Mouse (Mus musculus): ENCODE data around the gene Isg15. TPM values are rescaled to one million over a fixed set of nuclear protein-coding genes. Genes with fewer than 3 reads are reported as not detected.

The Isg15 gene
- polyA plus RNA-seq, 1 experiment from 2014 or later, result 2.1 TPM

GRCm38 (mm10) chr4:156197829-156198205 lies 2.8 kb downstream of the Isg15 start:
- peak; percentile 81 for ATAC-seq (ENCODE audit: insufficient number of reproducible peaks, insufficient read depth, low FRiP score, low TSS enrichment, low read depth)
- Histone ChIP-seq H3K4me1 (peaks cover 47% of the 10 kb centered on the region), H3K4me3 (peak overlapping the region; percentile 92), H3K4me2 (peak overlapping the region; percentile 80), H3K36me3 (peaks cover 20% of the 10 kb centered on the region), H3K9ac (peak overlapping the region; percentile 76), H3K27ac (peak overlapping the region; percentile 92), H3K27me3 (peaks cover 9% of the 10 kb centered on the region), H3K9me3 (no peaks in the 10 kb centered on the region)
- WGBS, result under 1% methylated on average over 26 of the region's 26 CpGs

- Histone ChIP-seq H3K9ac (peak within 1 kb of the TSS; percentile 90), H3K27me3 (peaks cover 3% of the 10 kb centered on the region), H3K36me3 (peaks cover 26% of the 10 kb centered on the region), H3K27ac (peak within 1 kb of the TSS; percentile 92), H3K4me2 (peak within 1 kb of the TSS; percentile 96), H3K9me3 (no peaks in the 10 kb centered on the region), H3K4me1 (peaks cover 47% of the 10 kb centered on the region), H3K4me3 (peak within 1 kb of the TSS; percentile 92)
- peak; percentile 79 for ATAC-seq (ENCODE audit: insufficient number of reproducible peaks, insufficient read depth, low FRiP score, low TSS enrichment, low read depth)
- 0% methylated on average over 28 of the region's 88 CpGs for WGBS
Measured at GRCm38 (mm10) chr4:156197131-156197828, 3.3 kb downstream of the Isg15 start, which contains the start of gene Agrn. TSS of gene Agrn (minus strand) at chr4:156197488.

- WGBS, result 4% methylated on average over 35 of the region's 35 CpGs
- H3K4me1 ChIP-seq, result peaks cover 57% of the 10 kb centered on the region
Measured at GRCm38 (mm10) chr4:156195927-156196870, 4.4 kb downstream of the Isg15 start.

GRCm38 (mm10) chr4:156194346-156194745 lies 6.3 kb downstream of the Isg15 start:
- no peak overlapping the region for H3K9ac ChIP-seq
- H3K27ac ChIP-seq, result no peak overlapping the region
- ATAC-seq (ENCODE audit: insufficient number of reproducible peaks, insufficient read depth, low FRiP score, low TSS enrichment, low read depth), result no peak
- H3K36me3 ChIP-seq, result peaks cover 50% of the 10 kb centered on the region
- WGBS, result 35% methylated on average over 6 of the region's 6 CpGs
- H3K27me3 ChIP-seq, result no peaks in the 10 kb centered on the region
- peak overlapping the region; percentile 96 for H3K4me2 ChIP-seq
- peaks cover 71% of the 10 kb centered on the region for H3K4me1 ChIP-seq
- no peak overlapping the region for H3K4me3 ChIP-seq
- no peaks in the 10 kb centered on the region for H3K9me3 ChIP-seq

More at GRCm38 (mm10) chr4:156195927-156196870, 4.4 kb downstream of the Isg15 start:
- H3K4me2 ChIP-seq, result peak overlapping the region; percentile 96
- peak overlapping the region; percentile 80 for H3K27ac ChIP-seq
- H3K27me3 ChIP-seq, result no peaks in the 10 kb centered on the region
- H3K9me3 ChIP-seq, result no peaks in the 10 kb centered on the region
- H3K4me3 ChIP-seq, result peak overlapping the region; percentile 92
- peaks cover 35% of the 10 kb centered on the region for H3K36me3 ChIP-seq
- ATAC-seq (ENCODE audit: insufficient number of reproducible peaks, insufficient read depth, low FRiP score, low TSS enrichment, low read depth), result no peak
- peak overlapping the region; percentile 90 for H3K9ac ChIP-seq

- H3K4me2 ChIP-seq, result peak overlapping the region; percentile 96
- no peak overlapping the region for H3K4me3 ChIP-seq
- WGBS, result 58% methylated on average over 5 of the region's 5 CpGs
- H3K27ac ChIP-seq, result peak overlapping the region; percentile 75; the same call in 1 of the 2 replicates
- no peak overlapping the region for H3K9ac ChIP-seq
- no peaks in the 10 kb centered on the region for H3K27me3 ChIP-seq
- no peaks in the 10 kb centered on the region for H3K9me3 ChIP-seq
- H3K36me3 ChIP-seq, result peaks cover 51% of the 10 kb centered on the region
- peaks cover 76% of the 10 kb centered on the region for H3K4me1 ChIP-seq
- ATAC-seq (ENCODE audit: insufficient number of reproducible peaks, insufficient read depth, low FRiP score, low TSS enrichment, low read depth), result no peak
Measured at GRCm38 (mm10) chr4:156193906-156194305, 6.7 kb downstream of the Isg15 start.

- peak overlapping the region; percentile 75 for H3K27ac ChIP-seq
- H3K4me2 ChIP-seq, result peak overlapping the region; percentile 96
- H3K27me3 ChIP-seq, result no peaks in the 10 kb centered on the region
- peaks cover 83% of the 10 kb centered on the region for H3K4me1 ChIP-seq
- no peak overlapping the region for H3K4me3 ChIP-seq
- 17% methylated on average over 2 of the region's 2 CpGs for WGBS
- peaks cover 53% of the 10 kb centered on the region for H3K36me3 ChIP-seq
- ATAC-seq (ENCODE audit: insufficient number of reproducible peaks, insufficient read depth, low FRiP score, low TSS enrichment, low read depth), result no peak
- no peaks in the 10 kb centered on the region for H3K9me3 ChIP-seq
- peak overlapping the region; percentile 36; the same call in 1 of the 2 replicates for H3K9ac ChIP-seq
Measured at GRCm38 (mm10) chr4:156193200-156193590, 7.4 kb downstream of the Isg15 start.

- 42% methylated on average over 8 of the region's 8 CpGs for WGBS
- H3K9me3 ChIP-seq, result no peaks in the 10 kb centered on the region
- H3K4me3 ChIP-seq, result no peak overlapping the region
- ATAC-seq (ENCODE audit: insufficient number of reproducible peaks, insufficient read depth, low FRiP score, low TSS enrichment, low read depth), result no peak
- H3K27ac ChIP-seq, result peak overlapping the region; percentile 75
- H3K27me3 ChIP-seq, result no peaks in the 10 kb centered on the region
- H3K4me2 ChIP-seq, result peak overlapping the region; percentile 96
- H3K9ac ChIP-seq, result 0 out of 2 replicates have a peak overlapping the region, but pooled peaks have one; percentile 36
- H3K4me1 ChIP-seq, result peaks cover 86% of the 10 kb centered on the region
- peaks cover 53% of the 10 kb centered on the region for H3K36me3 ChIP-seq
Measured at GRCm38 (mm10) chr4:156192421-156193199, 8.0 kb downstream of the Isg15 start.

- 13% methylated on average over 6 of the region's 6 CpGs for WGBS
Measured at GRCm38 (mm10) chr4:156188811-156189323, 11.8 kb downstream of the Isg15 start.

GRCm38 (mm10) chr4:156188162-156188810 lies 12.3 kb downstream of the Isg15 start:
- Histone ChIP-seq H3K27ac (peak overlapping the region; percentile 75), H3K9ac (peak overlapping the region; percentile 41; the same call in 1 of the 2 replicates), H3K9me3 (no peaks in the 10 kb centered on the region), H3K27me3 (no peaks in the 10 kb centered on the region), H3K4me3 (no peak overlapping the region), H3K4me1 (peaks cover 87% of the 10 kb centered on the region), H3K36me3 (peaks cover 64% of the 10 kb centered on the region), H3K4me2 (peak overlapping the region; percentile 31; the same call in 1 of the 2 replicates)
- 36% methylated on average over 5 of the region's 5 CpGs for WGBS
- no peak for ATAC-seq (ENCODE audit: insufficient number of reproducible peaks, insufficient read depth, low FRiP score, low TSS enrichment, low read depth)

More at GRCm38 (mm10) chr4:156188811-156189323, 11.8 kb downstream of the Isg15 start:
- Histone ChIP-seq H3K27me3 (no peaks in the 10 kb centered on the region), H3K27ac (peak overlapping the region; percentile 75), H3K4me3 (no peak overlapping the region), H3K9me3 (no peaks in the 10 kb centered on the region), H3K9ac (peak overlapping the region; percentile 41; the same call in 1 of the 2 replicates), H3K4me1 (peaks cover 92% of the 10 kb centered on the region), H3K4me2 (peak overlapping the region; percentile 31), H3K36me3 (peaks cover 63% of the 10 kb centered on the region)
- 0 out of 2 replicates have a peak, but pooled peaks have one; percentile 27 for ATAC-seq (ENCODE audit: insufficient number of reproducible peaks, insufficient read depth, low FRiP score, low TSS enrichment, low read depth)

All from embryonic facial prominence, embryonic 13.5 days (tissue).